Mouse (Mus musculus): ENCODE measurements around the gene Rrp15.
"Not testable (repeated sequence)": the region's sequence is repeated elsewhere in the genome, so short reads cannot be mapped to it uniquely, and the experiment has no call there.

The Rrp15 gene

GRCm38 (mm10) chr1:186748724-186749653, at the start of gene Rrp15:
Gene Rrp15 (minus strand): TSS chr1:186749358.
- DNase-seq = peak; percentile 75

- no peak for DNase-seq
These were observed 48.8 kb upstream of the Rrp15 start for GRCm38 (mm10) chr1:186797991-186798390.

GRCm38 (mm10) chr1:186785359-186785758, 36.2 kb upstream of the Rrp15 start:
- DNase-seq = no peak

- DNase-seq = no peak
These were observed 31.7 kb upstream of the Rrp15 start for GRCm38 (mm10) chr1:186780826-186781225.

GRCm38 (mm10) chr1:186773124-186773523, 24.0 kb upstream of the Rrp15 start:
- no peak for DNase-seq

- DNase-seq = no peak
These were observed 23.5 kb upstream of the Rrp15 start for GRCm38 (mm10) chr1:186772547-186773077.

GRCm38 (mm10) chr1:186772005-186772404, 22.8 kb upstream of the Rrp15 start:
- DNase-seq = no peak

- no peak for DNase-seq
These were observed 21.5 kb upstream of the Rrp15 start for GRCm38 (mm10) chr1:186770659-186771058.

GRCm38 (mm10) chr1:186768392-186768791, 19.2 kb upstream of the Rrp15 start:
- DNase-seq = no peak

- DNase-seq = not testable (repeated sequence)
These were observed 14.3 kb upstream of the Rrp15 start for GRCm38 (mm10) chr1:186763451-186763850.

GRCm38 (mm10) chr1:186749675-186750283, 621 bp upstream of the Rrp15 start:
- peak; percentile 7 for DNase-seq

- DNase-seq = no peak
These were observed 9.3 kb downstream of the Rrp15 start for GRCm38 (mm10) chr1:186739828-186740227.

- no peak for DNase-seq
These were observed 13.6 kb downstream of the Rrp15 start for GRCm38 (mm10) chr1:186735537-186735936.

- no peak for DNase-seq
These were observed 16.1 kb downstream of the Rrp15 start for GRCm38 (mm10) chr1:186733052-186733451.

GRCm38 (mm10) chr1:186728778-186729177, 20.4 kb downstream of the Rrp15 start:
- no peak for DNase-seq

GRCm38 (mm10) chr1:186726117-186726516, 23.0 kb downstream of the Rrp15 start:
- DNase-seq = no peak

GRCm38 (mm10) chr1:186722299-186722698, 26.9 kb downstream of the Rrp15 start:
- DNase-seq = no peak

GRCm38 (mm10) chr1:186721846-186722245, 27.3 kb downstream of the Rrp15 start:
- DNase-seq = peak; percentile 58

GRCm38 (mm10) chr1:186721166-186721565, 28.0 kb downstream of the Rrp15 start:
- DNase-seq = no peak

- no peak for DNase-seq
These were observed 29.4 kb downstream of the Rrp15 start for GRCm38 (mm10) chr1:186719708-186720107.

- DNase-seq = no peak
These were observed 30.3 kb downstream of the Rrp15 start for GRCm38 (mm10) chr1:186718881-186719280.

GRCm38 (mm10) chr1:186714980-186715896, 33.9 kb downstream of the Rrp15 start:
- no peak for DNase-seq

- no peak for DNase-seq
These were observed 34.9 kb downstream of the Rrp15 start for GRCm38 (mm10) chr1:186714215-186714614.
